Mouse (Mus musculus): ENCODE data around the gene Gipc1.

- no peak for TF ChIP-seq CTCF (IDR thresholded peaks at IDR 0.05; ENCODE audit: control insufficient read depth, insufficient read depth, low read length)
- TF ChIP-seq POLR2A (IDR thresholded peaks at IDR 0.05; ENCODE audit: borderline replicate concordance, control insufficient read depth, low read depth, low read length), result no peak
Measured at GRCm38 (mm10) chr8:83639649-83640048, 12.8 kb upstream of the Gipc1 start.
